Mouse (Mus musculus): Measurements from ENCODE around the gene Gm21188. TPM values are rescaled to one million over a fixed set of nuclear protein-coding genes. Genes with fewer than 3 reads are reported as not detected.
"Not testable (repeated sequence)": the region's sequence is repeated elsewhere in the genome, so short reads cannot be mapped to it uniquely, and the experiment has no call there.

Gene Gm21188
- total RNA-seq, 2 experiments from 2014 or later, result 0.39 to 0.49 TPM

GRCm38 (mm10) chr13:120031676-120032075 lies 20.3 kb downstream of the Gm21188 start:
- DNase-seq (ENCODE audit: low spot score); intact Hi-C loops (cut with DNase I): not testable (repeated sequence)

GRCm38 (mm10) chr13:120027368-120027767 lies 24.6 kb downstream of the Gm21188 start:
- intact Hi-C loops (cut with DNase I); DNase-seq (ENCODE audit: low spot score): not testable (repeated sequence)

GRCm38 (mm10) chr13:120026911-120027310 lies 25.1 kb downstream of the Gm21188 start, which contains the start of gene Gm36079:
Gm36079 (minus strand) TSS chr13:120027011.
- DNase-seq (ENCODE audit: low spot score); intact Hi-C loops (cut with DNase I): not testable (repeated sequence)

- intact Hi-C loops (cut with DNase I); DNase-seq (ENCODE audit: low spot score): not testable (repeated sequence)
Observed at GRCm38 (mm10) chr13:120026373-120026772, 25.6 kb downstream of the Gm21188 start.

- intact Hi-C loops (cut with DNase I); DNase-seq (ENCODE audit: low spot score): not testable (repeated sequence)
Observed at GRCm38 (mm10) chr13:120025576-120025975, 26.4 kb downstream of the Gm21188 start.

- DNase-seq (ENCODE audit: low spot score); intact Hi-C loops (cut with DNase I): not testable (repeated sequence)
Observed at GRCm38 (mm10) chr13:120025004-120025403, 27.0 kb downstream of the Gm21188 start.

- intact Hi-C loops (cut with DNase I), result not testable (repeated sequence)
Observed at GRCm38 (mm10) chr13:120024581-120024980, 27.4 kb downstream of the Gm21188 start.

GRCm38 (mm10) chr13:120021477-120021876 lies 30.5 kb downstream of the Gm21188 start:
- intact Hi-C loops (cut with DNase I); DNase-seq (ENCODE audit: low spot score): not testable (repeated sequence)

More at GRCm38 (mm10) chr13:120024581-120024980, 27.4 kb downstream of the Gm21188 start:
- DNase-seq (ENCODE audit: low spot score), result not testable (repeated sequence)

GRCm38 (mm10) chr13:120015348-120016007 lies 36.5 kb downstream of the Gm21188 start:
- intact Hi-C loops (cut with DNase I); DNase-seq (ENCODE audit: low spot score): not testable (repeated sequence)

- DNase-seq (ENCODE audit: low spot score); intact Hi-C loops (cut with DNase I): not testable (repeated sequence)
Observed at GRCm38 (mm10) chr13:120013962-120014361, 38.0 kb downstream of the Gm21188 start.

GRCm38 (mm10) chr13:120013544-120013943 lies 38.5 kb downstream of the Gm21188 start:
- DNase-seq (ENCODE audit: low spot score); intact Hi-C loops (cut with DNase I): not testable (repeated sequence)

- DNase-seq (ENCODE audit: low spot score); intact Hi-C loops (cut with DNase I): not testable (repeated sequence)
Observed at GRCm38 (mm10) chr13:120010068-120010467, 41.9 kb downstream of the Gm21188 start.

GRCm38 (mm10) chr13:119999215-119999614 lies 52.8 kb downstream of the Gm21188 start:
- intact Hi-C loops (cut with DNase I); DNase-seq (ENCODE audit: low spot score): not testable (repeated sequence)

- DNase-seq (ENCODE audit: low spot score); intact Hi-C loops (cut with DNase I): not testable (repeated sequence)
Observed at GRCm38 (mm10) chr13:119998442-119999086, 53.4 kb downstream of the Gm21188 start.

- not testable (repeated sequence) for DNase-seq (ENCODE audit: low spot score)
Observed at GRCm38 (mm10) chr13:119991917-119992496, 60.0 kb downstream of the Gm21188 start.

GRCm38 (mm10) chr13:119991264-119991663 lies 60.7 kb downstream of the Gm21188 start:
- intact Hi-C loops (cut with DNase I); DNase-seq (ENCODE audit: low spot score): not testable (repeated sequence)

More at GRCm38 (mm10) chr13:119991917-119992496, 60.0 kb downstream of the Gm21188 start:
- intact Hi-C loops (cut with DNase I), result not testable (repeated sequence)

Other genes with a start within 250 kb of the Gm21188 start
- not detected for gene AF067063, start 222.0 kb downstream of the Gm21188 start, total RNA-seq (2021)
- not detected for gene D13Ertd608e, start 216.2 kb downstream of the Gm21188 start, total RNA-seq (2021)
- not detected for gene Tcstv1, start 157.4 kb downstream of the Gm21188 start, total RNA-seq (2021)
- not detected for gene Gm21761, start 122.9 kb downstream of the Gm21188 start, total RNA-seq (2021)
- gene B020031M17Rik, start 101.4 kb downstream of the Gm21188 start, total RNA-seq (2021), result not detected
- gene Gm36079, start 25.2 kb downstream of the Gm21188 start, total RNA-seq (2021), result not detected
- not detected for gene Gm20767, start 88.1 kb upstream of the Gm21188 start, total RNA-seq (2021)
- not detected for gene Gm21818, start 120.2 kb upstream of the Gm21188 start, total RNA-seq (2021)
- gene Gm21762, start 163.8 kb upstream of the Gm21188 start, total RNA-seq (2021), result not detected
- gene Gm21731, start 186.9 kb upstream of the Gm21188 start, total RNA-seq (2021), result not detected
- gene AF067061, start 210.9 kb upstream of the Gm21188 start, total RNA-seq (2021), result not detected
- gene BC147527, start 248.2 kb upstream of the Gm21188 start, total RNA-seq (2021), result not detected